Mouse (Mus musculus) C2C12 (cell line): ENCODE measurements around the gene Reln. TPM values are rescaled to one million over a fixed set of nuclear protein-coding genes. Genes with fewer than 3 reads are reported as not detected.

Experiments
- H3K27me3 ChIP-seq: one replicate; pipeline ENCODE4 v1.6.1; 2011; ENCODE audit not compliant: control insufficient read depth, insufficient read depth, insufficient read length
- H3K36me3 ChIP-seq: one replicate; pipeline ENCODE4 v1.6.1; 2011; ENCODE audit not compliant: control insufficient read depth, insufficient read depth
- H3K4me3 ChIP-seq: one replicate; pipeline ENCODE4 v1.5.1; 2011; ENCODE audit warnings: mild to moderate bottlenecking, control low read depth; ENCODE audit not compliant: poor library complexity, insufficient read depth, severe bottlenecking
- H3K79me2 ChIP-seq: one replicate; pipeline ENCODE4 v1.6.1; 2011; ENCODE audit not compliant: control insufficient read depth, insufficient read depth
- H3K79me3 ChIP-seq: one replicate; pipeline ENCODE4 v1.6.1; 2011; ENCODE audit warnings: low read depth, control low read depth
- H3ac ChIP-seq: one replicate; pipeline ENCODE3; 2011; ENCODE audit warnings: low read depth; ENCODE audit not compliant: control insufficient read depth, insufficient read length
- CEBPB ChIP-seq: IDR thresholded peaks from one replicate; pipeline ENCODE4 v1.6.1; 2011; ENCODE audit warnings: low read depth, mild to moderate bottlenecking, control low read depth, moderate library complexity
- CTCF ChIP-seq: IDR thresholded peaks from one replicate; pipeline ENCODE4 v1.5.1; 2011; ENCODE audit not compliant: control insufficient read depth, insufficient read depth, insufficient read length
- FOSL1 ChIP-seq: IDR thresholded peaks from one replicate; pipeline ENCODE4 v1.8.0; 2011; ENCODE audit warnings: mild to moderate bottlenecking, low read length; ENCODE audit not compliant: poor library complexity, insufficient read depth, severe bottlenecking
- MAX ChIP-seq: IDR thresholded peaks from one replicate; pipeline ENCODE4 v1.6.1; 2011; ENCODE audit warnings: mild to moderate bottlenecking, control low read depth
- MYOD1 ChIP-seq: IDR thresholded peaks from one replicate; pipeline ENCODE4 v1.6.1; 2011; ENCODE audit warnings: low read depth; ENCODE audit not compliant: control insufficient read depth, insufficient read length
- MYOG ChIP-seq: IDR thresholded peaks from one replicate; pipeline ENCODE4 v1.6.1; 2011; ENCODE audit not compliant: control insufficient read depth, insufficient read length; ENCODE audit errors: extremely low read depth
- USF1 ChIP-seq: IDR thresholded peaks from one replicate; pipeline ENCODE4 v1.6.1; 2011; ENCODE audit warnings: low read depth, mild to moderate bottlenecking, control low read depth, moderate library complexity
- polyA plus RNA-seq: library from polyadenylated mRNA; unstranded; fragments of >200 nt; fragmentation: generic; extraction: Trizol; gene quantifications from one replicate; pipeline ENCODE4 v1.2.1, GENCODE M21; 2012; ENCODE audit warnings: missing spikeins

Gene Reln
- polyA plus RNA-seq, 1 experiment, result not detected

- H3K79me2 ChIP-seq, result no peaks in the 10 kb centered on the region
- H3K27me3 ChIP-seq, result peaks cover under 1% of the 10 kb centered on the region
- H3K4me3 ChIP-seq, result no peak overlapping the region
- H3K79me3 ChIP-seq, result no peaks in the 10 kb centered on the region
- TF ChIP-seq MYOD1 (no peak), MAX (no peak), USF1 (no peak), MYOG (no peak), FOSL1 (no peak), CTCF (no peak), CEBPB (no peak)
- no peak overlapping the region for H3ac ChIP-seq
- no peaks in the 10 kb centered on the region for H3K36me3 ChIP-seq
Measured at GRCm38 (mm10) chr5:22285396-22285795, 59.1 kb downstream of the Reln start.

- Histone ChIP-seq H3K27me3 (no peaks in the 10 kb centered on the region), H3K4me3 (no peak overlapping the region), H3K79me3 (no peaks in the 10 kb centered on the region), H3ac (no peak overlapping the region), H3K79me2 (no peaks in the 10 kb centered on the region), H3K36me3 (no peaks in the 10 kb centered on the region)
- TF ChIP-seq CTCF (no peak), MYOD1 (no peak), CEBPB (no peak), MAX (no peak), FOSL1 (no peak), MYOG (no peak), USF1 (no peak)
Measured at GRCm38 (mm10) chr5:22282141-22282665, 62.3 kb downstream of the Reln start.

- H3ac ChIP-seq, result no peak overlapping the region
Measured at GRCm38 (mm10) chr5:22280534-22281164, 63.9 kb downstream of the Reln start.

GRCm38 (mm10) chr5:22279201-22279600, 65.3 kb downstream of the Reln start:
- no peaks in the 10 kb centered on the region for H3K36me3 ChIP-seq
- no peaks in the 10 kb centered on the region for H3K27me3 ChIP-seq
- no peaks in the 10 kb centered on the region for H3K79me2 ChIP-seq
- H3K79me3 ChIP-seq, result no peaks in the 10 kb centered on the region
- no peak for TF ChIP-seq FOSL1
- no peak for TF ChIP-seq CTCF
- TF ChIP-seq MYOG, result no peak
- TF ChIP-seq CEBPB, result no peak
- TF ChIP-seq USF1, result no peak
- TF ChIP-seq MYOD1, result no peak
- H3K4me3 ChIP-seq, result no peak overlapping the region
- no peak overlapping the region for H3ac ChIP-seq

More at GRCm38 (mm10) chr5:22280534-22281164, 63.9 kb downstream of the Reln start:
- TF ChIP-seq USF1 (no peak), MYOG (no peak), MYOD1 (no peak), CEBPB (no peak), FOSL1 (no peak)
- no peaks in the 10 kb centered on the region for H3K27me3 ChIP-seq
- no peaks in the 10 kb centered on the region for H3K36me3 ChIP-seq
- H3K4me3 ChIP-seq, result no peak overlapping the region
- H3K79me3 ChIP-seq, result no peaks in the 10 kb centered on the region
- H3K79me2 ChIP-seq, result no peaks in the 10 kb centered on the region

GRCm38 (mm10) chr5:22274134-22274533, 70.4 kb downstream of the Reln start:
- no peak for TF ChIP-seq MYOD1
- no peak for TF ChIP-seq CTCF
- no peak for TF ChIP-seq USF1
- no peak for TF ChIP-seq MAX
- no peak for TF ChIP-seq MYOG
- no peak for TF ChIP-seq FOSL1
- no peak for TF ChIP-seq CEBPB
- no peaks in the 10 kb centered on the region for H3K79me2 ChIP-seq
- no peak overlapping the region for H3K4me3 ChIP-seq
- no peaks in the 10 kb centered on the region for H3K36me3 ChIP-seq
- H3ac ChIP-seq, result no peak overlapping the region
- no peaks in the 10 kb centered on the region for H3K79me3 ChIP-seq
- no peaks in the 10 kb centered on the region for H3K27me3 ChIP-seq

- Histone ChIP-seq H3K4me3 (no peak overlapping the region), H3K79me3 (no peaks in the 10 kb centered on the region), H3K79me2 (no peaks in the 10 kb centered on the region), H3ac (no peak overlapping the region), H3K36me3 (no peaks in the 10 kb centered on the region), H3K27me3 (no peaks in the 10 kb centered on the region)
- TF ChIP-seq FOSL1, result no peak
- no peak for TF ChIP-seq CTCF
- no peak for TF ChIP-seq MAX
- TF ChIP-seq MYOD1, result no peak
- TF ChIP-seq CEBPB, result no peak
- no peak for TF ChIP-seq USF1
- TF ChIP-seq MYOG, result no peak
Measured at GRCm38 (mm10) chr5:22266489-22267301, 77.8 kb downstream of the Reln start.
